Mouse (Mus musculus): ENCODE results near the gene Cdh22.

DNA sequence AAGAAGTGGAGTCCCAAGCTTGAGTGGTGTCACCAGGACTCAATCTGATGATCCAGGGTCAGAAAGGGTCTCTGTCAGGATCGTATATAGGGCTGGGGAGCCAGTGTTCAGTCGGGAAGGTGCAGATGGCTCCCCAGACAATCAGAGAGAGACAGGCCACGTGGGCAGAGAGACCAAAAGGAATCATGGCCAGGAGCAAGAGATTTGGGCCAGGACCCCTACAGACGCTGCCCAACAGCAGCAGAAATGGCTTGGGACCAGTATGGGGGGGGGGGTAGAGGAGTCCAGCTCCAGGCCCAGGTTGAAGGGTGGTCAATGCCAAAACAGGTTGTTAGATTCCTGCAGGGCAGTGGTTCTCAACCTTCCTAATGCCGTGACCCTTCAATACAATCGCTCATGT, 29.2 kb downstream of the Cdh22 start:
- TF ChIP-seq GATA1 (IDR thresholded peaks at IDR 0.05; ENCODE audit: low read length) (no peak), TAL1 (IDR thresholded peaks at IDR 0.05; ENCODE audit: low read length) (no peak)

Measured in erythroblast, embryonic 14.5 days (primary cell).